Mouse (Mus musculus) liver, embryonic 14.5 days (tissue): ENCODE measurements around the gene Frmd4a. TPM values are rescaled to one million over a fixed set of nuclear protein-coding genes. Genes with fewer than 3 reads are reported as not detected.

ENCODE experiments used
- ATAC-seq: fragments of 200-750 bp; cut with Nextera tagmentation; 2 replicates; pipeline ENCODE4 v1.8.0; 2017; ENCODE audit warnings: moderate number of reproducible peaks, mild to moderate bottlenecking, moderate library complexity; ENCODE audit not compliant: insufficient read depth
- DNase-seq, 3 experiments: peaks; one replicate each; pipeline ENCODE4 v3.0.0-alpha.2; 2012 to 2013; ENCODE audit warnings: low read depth in 3 of 3, low spot score in 3 of 3
- H3K27ac ChIP-seq: fragments of 300-500 bp; sonication (generic); 2 replicates; pipeline ENCODE4 v1.5.1; 2014; ENCODE audit warnings: moderate library complexity, mild to moderate bottlenecking, control low read depth, inconsistent platforms
- H3K27me3 ChIP-seq: fragments of 300-500 bp; sonication (generic); 2 replicates; pipeline ENCODE4 v1.6.1; 2014; ENCODE audit warnings: mild to moderate bottlenecking, low read length, moderate library complexity; ENCODE audit not compliant: control insufficient read depth, insufficient read depth
- H3K36me3 ChIP-seq: fragments of 300-500 bp; sonication (generic); replicated peaks from 2 replicates; pipeline ENCODE4 v1.6.1; 2014; ENCODE audit warnings: low read depth; ENCODE audit not compliant: control insufficient read depth, insufficient read depth
- H3K4me1 ChIP-seq, 2 experiments: fragments of 200-500 bp in 1 of 2; fragments of 300-500 bp in 1 of 2; sonication (generic) in 1 of 2; replicated peaks; 2 replicates each; pipeline ENCODE4 v1.6.1; 2012 to 2014; ENCODE audit warnings: antibody characterized with exemption in 1 of 2, inconsistent platforms in 1 of 2, low read length in 1 of 2; ENCODE audit not compliant: control insufficient read depth in 2 of 2, insufficient read depth in 2 of 2
- H3K4me2 ChIP-seq: fragments of 300-500 bp; sonication (generic); 2 replicates; pipeline ENCODE4 v1.6.1; 2014; ENCODE audit warnings: low read depth, mild to moderate bottlenecking, control low read depth, moderate library complexity
- H3K4me3 ChIP-seq, 2 experiments: fragments of 200-500 bp in 1 of 2; fragments of 300-500 bp in 1 of 2; sonication (generic) in 1 of 2; 2 replicates each; pipeline ENCODE4 v1.5.1; 2012 to 2014; ENCODE audit warnings: low read depth in 2 of 2, low read length in 2 of 2, mild to moderate bottlenecking in 2 of 2, control low read depth in 1 of 2, inconsistent platforms in 1 of 2, moderate library complexity in 1 of 2; ENCODE audit not compliant: insufficient read depth in 1 of 2
- H3K9ac ChIP-seq: fragments of 300-500 bp; sonication (generic); replicated peaks from 2 replicates; pipeline ENCODE4 v1.6.1; 2014; ENCODE audit warnings: mild to moderate bottlenecking, control low read depth, moderate library complexity
- H3K9me3 ChIP-seq: fragments of 300-500 bp; sonication (generic); 2 replicates; pipeline ENCODE4 v1.6.1; 2016; ENCODE audit warnings: low read length, mixed read lengths; ENCODE audit not compliant: control insufficient read depth
- CTCF ChIP-seq: IDR thresholded peaks from 2 replicates; pipeline ENCODE4 v1.5.1; 2016; ENCODE audit warnings: antibody characterized with exemption, low read depth, control low read depth
- EP300 ChIP-seq: IDR thresholded peaks from 2 replicates; pipeline ENCODE4 v1.6.1; 2016; ENCODE audit warnings: antibody characterized with exemption, low read depth
- WGBS: fragments of 180-500 bp; shearing (Covaris S2); extraction: QIAGEN DNeasy Blood & Tissue Kit; methylation state at CpG from one replicate; pipeline ENCODE4 v1.1.7; 2014; ENCODE audit not compliant: insufficient replicate concordance; 5-methylcytosine and 5-hydroxymethylcytosine counted together
- polyA plus RNA-seq, 2 experiments: library from polyadenylated mRNA; depleted of rRNA in 1 of 2; stranded (reverse) in 1 of 2; unstranded in 1 of 2; fragments of >200 nt; fragmentation: Nextera tagmentation in 1 of 2; extraction: Ambion mirVana in 1 of 2; gene quantifications; 2 replicates each; pipeline versions ENCODE4 v1.2.1 to v1.2.3; 2012 to 2014

Frmd4a gene
- polyA plus RNA-seq, 2 experiments: 11.0 to 11.2 TPM

GRCm38 (mm10) chr2:4507887-4508615, 490.5 kb downstream of the Frmd4a start:
- Histone ChIP-seq H3K4me2 (no peak overlapping the region), H3K27ac (no peak overlapping the region), H3K4me3 (no peak overlapping the region), H3K9ac (no peak overlapping the region), H3K36me3 (no peaks in the 10 kb centered on the region), H3K27me3 (no peaks in the 10 kb centered on the region), H3K4me1 (peaks cover 0 to 7% of the 10 kb centered on the region in 2 experiments; a peak in 2 of 4 replicates), H3K9me3 (no peaks in the 10 kb centered on the region)
- DNase-seq (no peak), ATAC-seq (no peak)
- no peak for TF ChIP-seq CTCF
- no peak for TF ChIP-seq EP300
- 68% methylated on average over 13 of the region's 13 CpGs for WGBS

DNA sequence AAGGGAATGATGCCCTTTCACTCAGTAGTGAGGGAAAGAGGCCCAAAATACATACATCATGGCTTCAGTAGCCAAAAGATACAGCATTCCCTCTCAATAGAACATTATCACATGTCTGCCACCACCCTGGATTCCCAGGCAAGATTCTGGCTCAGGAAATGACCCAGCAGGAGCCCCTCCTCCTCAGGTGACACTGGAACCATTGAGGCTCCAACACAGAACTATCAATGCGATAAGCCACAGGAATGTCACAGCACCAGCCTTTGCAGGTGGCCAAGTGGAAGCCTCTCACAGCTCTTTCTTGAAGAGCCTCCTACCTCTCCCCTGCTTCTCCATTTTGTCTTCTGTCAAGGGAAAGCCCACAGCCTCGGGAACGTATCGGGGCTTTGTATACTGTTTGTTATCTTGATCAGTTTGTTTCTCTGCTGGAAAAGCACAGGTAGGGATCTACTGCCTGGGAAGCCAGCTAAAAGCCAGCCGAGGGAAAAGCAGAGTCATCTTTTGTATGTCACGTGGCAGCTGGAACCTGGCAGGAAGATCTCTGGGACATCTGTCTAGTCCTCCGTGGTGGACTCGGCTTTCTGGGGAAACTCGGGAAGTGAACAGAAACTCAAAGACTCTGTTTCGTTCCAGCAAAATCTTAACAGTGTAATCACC, 491.6 kb downstream of the Frmd4a start:
- Histone ChIP-seq H3K27me3 (no peaks in the 10 kb centered on the region), H3K36me3 (no peaks in the 10 kb centered on the region), H3K4me2 (no peak overlapping the region), H3K9ac (no peak overlapping the region), H3K4me3 (no peak overlapping the region), H3K4me1 (peaks cover 0 to 7% of the 10 kb centered on the region in 2 experiments; a peak in 2 of 4 replicates), H3K27ac (no peak overlapping the region), H3K9me3 (no peaks in the 10 kb centered on the region)
- TF ChIP-seq EP300: no peak
- TF ChIP-seq CTCF: no peak
- 57% methylated on average over 10 of the region's 10 CpGs for WGBS
- no peak for ATAC-seq
- no peak for DNase-seq

- 49% methylated on average over 5 of the region's 5 CpGs for WGBS
- H3K36me3 ChIP-seq: no peaks in the 10 kb centered on the region
- H3K4me1 ChIP-seq: peaks cover 0 to 7% of the 10 kb centered on the region in 2 experiments; a peak in 2 of 4 replicates
- peak overlapping the region; percentile 33 for H3K4me2 ChIP-seq
- no peak overlapping the region; the same call in 1 of the 2 replicates for H3K27ac ChIP-seq
- ATAC-seq (no peak), DNase-seq (no peak)
- H3K27me3 ChIP-seq: no peaks in the 10 kb centered on the region
- no peaks in the 10 kb centered on the region for H3K9me3 ChIP-seq
- no peak overlapping the region for H3K9ac ChIP-seq
- H3K4me3 ChIP-seq: no peak overlapping the region
- TF ChIP-seq CTCF (no peak), EP300 (no peak)
Observed at GRCm38 (mm10) chr2:4509739-4510138, 492.2 kb downstream of the Frmd4a start.

GRCm38 (mm10) chr2:4510208-4511079, 492.9 kb downstream of the Frmd4a start:
- H3K9me3 ChIP-seq: no peaks in the 10 kb centered on the region
- peaks cover 0 to 7% of the 10 kb centered on the region in 2 experiments; a peak in 2 of 4 replicates for H3K4me1 ChIP-seq
- WGBS: 54% methylated on average over 11 of the region's 11 CpGs
- no peak overlapping the region; the same call in 1 of the 2 replicates for H3K27ac ChIP-seq
- H3K4me2 ChIP-seq: peak overlapping the region; percentile 33
- DNase-seq: no peak
- ATAC-seq: peak; percentile 65; the same call in 1 of the 2 replicates
- H3K9ac ChIP-seq: no peak overlapping the region
- TF ChIP-seq CTCF: no peak
- TF ChIP-seq EP300: no peak
- no peak overlapping the region for H3K4me3 ChIP-seq
- no peaks in the 10 kb centered on the region for H3K36me3 ChIP-seq
- no peaks in the 10 kb centered on the region for H3K27me3 ChIP-seq

GRCm38 (mm10) chr2:4511080-4511386, 493.5 kb downstream of the Frmd4a start:
- no peak overlapping the region for H3K4me2 ChIP-seq
- 65% methylated on average over 2 of the region's 2 CpGs for WGBS
- no peak overlapping the region for H3K27ac ChIP-seq

More at GRCm38 (mm10) chr2:4511080-4511386, 493.5 kb downstream of the Frmd4a start:
- Histone ChIP-seq H3K4me3 (no peak overlapping the region), H3K36me3 (no peaks in the 10 kb centered on the region), H3K4me1 (peaks cover 0 to 7% of the 10 kb centered on the region in 2 experiments; a peak in 2 of 4 replicates), H3K27me3 (no peaks in the 10 kb centered on the region), H3K9me3 (no peaks in the 10 kb centered on the region), H3K9ac (no peak overlapping the region)
- DNase-seq: no peak
- no peak for ATAC-seq
- TF ChIP-seq CTCF (no peak), EP300 (no peak)
